Mouse (Mus musculus): ENCODE data around the gene Lama4. TPM values are rescaled to one million over a fixed set of nuclear protein-coding genes. Genes with fewer than 3 reads are reported as not detected.

Lama4 gene
- polyA plus RNA-seq, 1 experiment from 2014 or later, result 22.3 TPM

- H3K4me1 ChIP-seq (replicated peaks), result no peaks in the 10 kb centered on the region
- ATAC-seq (ENCODE audit: low FRiP score), result no peak
- no peak overlapping the region for H3K4me2 ChIP-seq
- no peak overlapping the region for H3K4me3 ChIP-seq
- no peak overlapping the region for H3K9ac ChIP-seq
- 71% methylated on average over 7 of the region's 7 CpGs for WGBS
- no peak overlapping the region for H3K27ac ChIP-seq
- H3K36me3 ChIP-seq, result no peaks in the 10 kb centered on the region
- no peaks in the 10 kb centered on the region for H3K9me3 ChIP-seq
- H3K27me3 ChIP-seq, result no peaks in the 10 kb centered on the region
Observed at GRCm38 (mm10) chr10:38972221-38972946, 7.1 kb downstream of the Lama4 start.

DNA sequence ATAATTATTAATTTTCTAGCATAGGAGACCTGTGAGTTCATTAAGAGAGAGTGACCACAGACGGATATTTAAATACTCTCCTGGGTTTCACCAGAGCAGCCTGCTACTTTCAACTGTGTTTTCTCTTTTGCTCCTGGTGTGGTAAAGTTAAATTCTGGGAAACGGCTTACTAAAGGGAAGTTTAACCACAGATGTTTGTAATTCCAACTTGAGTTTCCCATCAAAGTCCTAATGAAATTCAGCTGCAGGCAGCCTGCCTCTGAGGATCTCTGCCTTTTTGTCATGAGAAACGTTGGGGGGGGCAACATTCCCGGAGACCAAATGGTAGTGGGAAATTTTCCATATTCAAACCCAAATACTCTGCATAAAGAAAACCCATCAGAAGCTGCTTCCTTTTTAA, 7.7 kb downstream of the Lama4 start:
- Histone ChIP-seq H3K4me1 (replicated peaks) (no peaks in the 10 kb centered on the region), H3K27ac (no peak overlapping the region), H3K36me3 (no peaks in the 10 kb centered on the region), H3K4me3 (no peak overlapping the region), H3K4me2 (no peak overlapping the region), H3K9me3 (no peaks in the 10 kb centered on the region), H3K9ac (no peak overlapping the region), H3K27me3 (no peaks in the 10 kb centered on the region)
- no peak for ATAC-seq (ENCODE audit: low FRiP score)
- WGBS, result 49% methylated on average over 4 of the region's 4 CpGs

DNA sequence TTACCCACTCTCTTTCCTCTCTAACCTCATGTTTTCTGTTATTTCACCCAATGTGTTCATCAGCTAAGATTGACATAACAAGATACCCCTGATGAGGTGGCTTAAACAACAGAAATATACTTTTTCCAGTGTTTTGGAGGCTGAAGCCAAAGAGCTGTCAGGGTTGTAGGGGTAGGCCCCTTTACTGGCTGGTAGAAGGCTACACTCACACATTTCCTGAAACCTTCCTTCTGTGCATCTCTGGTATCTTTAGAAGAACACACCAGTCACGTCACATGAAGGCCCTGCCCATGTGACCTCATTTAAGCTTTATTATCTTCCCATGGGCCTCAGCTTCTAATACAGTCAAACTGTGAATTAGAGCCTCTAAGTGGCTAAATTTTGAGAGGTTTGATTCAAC, 12.9 kb downstream of the Lama4 start:
- no peak overlapping the region for H3K9ac ChIP-seq
- 90% methylated on average over 1 of the region's 1 CpGs for WGBS
- no peaks in the 10 kb centered on the region for H3K9me3 ChIP-seq
- H3K4me2 ChIP-seq, result no peak overlapping the region
- no peaks in the 10 kb centered on the region for H3K4me1 ChIP-seq (replicated peaks)
- no peak for ATAC-seq (ENCODE audit: low FRiP score)
- H3K27ac ChIP-seq, result no peak overlapping the region
- no peaks in the 10 kb centered on the region for H3K27me3 ChIP-seq
- H3K4me3 ChIP-seq, result no peak overlapping the region
- no peaks in the 10 kb centered on the region for H3K36me3 ChIP-seq

DNA sequence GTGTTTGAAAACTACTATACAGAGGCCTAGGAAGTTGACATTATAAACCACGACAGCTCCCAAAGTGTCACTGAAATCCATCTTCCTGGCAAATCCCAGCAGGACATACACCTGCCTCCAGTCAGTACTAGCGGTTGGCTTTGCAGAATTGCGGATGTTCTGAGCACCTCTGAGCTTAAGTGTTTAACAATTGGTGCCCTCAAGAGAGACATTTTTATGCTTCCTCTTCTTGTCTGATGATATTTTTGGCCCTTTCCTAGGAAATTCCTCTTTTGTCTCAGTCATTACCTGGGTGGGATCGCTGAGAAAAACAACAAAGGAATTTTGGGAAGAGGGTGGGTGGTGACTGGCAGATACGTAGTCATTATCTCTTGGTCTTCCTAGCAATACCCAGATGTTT, 14.4 kb downstream of the Lama4 start:
- Histone ChIP-seq H3K4me2 (no peak overlapping the region), H3K4me1 (replicated peaks) (peaks cover 5% of the 10 kb centered on the region; the same call in 1 of the 2 replicates), H3K36me3 (no peaks in the 10 kb centered on the region), H3K27ac (no peak overlapping the region), H3K27me3 (no peaks in the 10 kb centered on the region), H3K9me3 (no peaks in the 10 kb centered on the region), H3K4me3 (no peak overlapping the region), H3K9ac (no peak overlapping the region)
- 78% methylated on average over 5 of the region's 5 CpGs for WGBS
- ATAC-seq (ENCODE audit: low FRiP score), result no peak

GRCm38 (mm10) chr10:38980980-38981379, 15.7 kb downstream of the Lama4 start:
- Histone ChIP-seq H3K27me3 (no peaks in the 10 kb centered on the region), H3K27ac (no peak overlapping the region), H3K4me2 (no peak overlapping the region), H3K9ac (no peak overlapping the region), H3K9me3 (no peaks in the 10 kb centered on the region), H3K36me3 (no peaks in the 10 kb centered on the region), H3K4me3 (no peak overlapping the region), H3K4me1 (replicated peaks) (peaks cover 5% of the 10 kb centered on the region; the same call in 1 of the 2 replicates)
- no peak for ATAC-seq (ENCODE audit: low FRiP score)
- 70% methylated on average over 3 of the region's 3 CpGs for WGBS

DNA sequence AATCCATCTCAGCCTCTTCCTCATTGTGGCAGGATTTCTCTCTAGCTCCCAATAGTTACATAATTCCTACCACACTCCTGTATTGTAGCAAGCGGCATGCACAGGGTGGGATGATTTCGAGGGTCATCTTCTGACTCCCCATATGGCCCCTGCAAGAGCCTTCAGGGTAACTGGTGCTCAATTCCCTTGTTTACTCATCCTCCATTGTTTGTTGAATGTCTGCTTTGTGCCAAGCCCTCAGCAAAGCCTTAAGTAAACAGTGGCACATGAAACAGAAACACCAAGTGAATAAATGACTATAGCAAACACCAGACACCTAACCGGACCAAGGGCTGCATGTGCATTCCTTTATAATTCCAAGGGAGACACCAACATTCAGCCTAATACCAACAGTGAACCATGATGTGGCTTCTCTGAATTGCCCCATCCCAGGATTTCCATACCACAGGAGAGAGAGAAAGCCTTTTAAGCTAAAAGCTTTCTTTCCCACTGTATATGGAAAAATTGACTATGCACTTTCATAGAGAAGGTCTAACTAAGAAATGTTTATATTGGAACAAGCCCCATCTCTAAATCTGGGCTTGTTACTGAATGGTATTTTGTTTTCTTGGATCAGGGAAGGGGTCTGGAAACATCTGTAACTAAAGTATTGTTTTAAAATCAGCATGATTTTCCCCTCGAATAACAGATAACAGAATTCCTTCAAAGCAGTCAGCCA, 19.2 kb downstream of the Lama4 start:
- H3K27me3 ChIP-seq, result no peaks in the 10 kb centered on the region
- no peaks in the 10 kb centered on the region for H3K9me3 ChIP-seq
- H3K36me3 ChIP-seq, result no peaks in the 10 kb centered on the region
- peaks cover 5% of the 10 kb centered on the region; the same call in 1 of the 2 replicates for H3K4me1 ChIP-seq (replicated peaks)
- H3K4me3 ChIP-seq, result no peak overlapping the region
- H3K27ac ChIP-seq, result 0 out of 2 replicates have a peak overlapping the region, but pooled peaks have one; percentile 52
- no peak overlapping the region for H3K4me2 ChIP-seq
- H3K9ac ChIP-seq, result no peak overlapping the region
- no peak for ATAC-seq (ENCODE audit: low FRiP score)
- 73% methylated on average over 4 of the region's 4 CpGs for WGBS

DNA sequence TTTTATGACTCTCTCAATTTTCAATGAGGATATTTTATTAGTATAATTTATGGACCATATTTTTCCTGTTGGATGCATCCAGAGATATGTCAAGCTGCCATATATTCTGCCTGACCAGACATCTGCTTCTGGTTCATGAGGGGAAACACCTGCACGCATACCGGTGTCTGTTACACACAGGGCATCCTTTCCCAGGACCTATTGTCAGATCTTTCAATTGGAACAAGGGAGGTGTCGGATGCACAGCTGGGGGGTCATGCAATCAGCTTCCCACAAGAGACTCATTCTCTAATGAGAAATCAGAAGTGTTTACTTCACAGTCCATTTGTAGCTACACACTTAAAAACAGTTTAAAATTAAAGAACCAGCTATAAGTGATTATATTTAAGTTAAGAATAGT, 20.7 kb downstream of the Lama4 start:
- 57% methylated on average over 3 of the region's 3 CpGs for WGBS
- no peak overlapping the region for H3K4me2 ChIP-seq
- H3K4me1 ChIP-seq (replicated peaks), result peaks cover 5% of the 10 kb centered on the region; the same call in 1 of the 2 replicates
- no peak overlapping the region for H3K4me3 ChIP-seq
- no peak overlapping the region for H3K9ac ChIP-seq
- no peaks in the 10 kb centered on the region for H3K9me3 ChIP-seq
- H3K27ac ChIP-seq, result no peak overlapping the region
- no peak for ATAC-seq (ENCODE audit: low FRiP score)
- no peaks in the 10 kb centered on the region for H3K27me3 ChIP-seq
- no peaks in the 10 kb centered on the region for H3K36me3 ChIP-seq

DNA sequence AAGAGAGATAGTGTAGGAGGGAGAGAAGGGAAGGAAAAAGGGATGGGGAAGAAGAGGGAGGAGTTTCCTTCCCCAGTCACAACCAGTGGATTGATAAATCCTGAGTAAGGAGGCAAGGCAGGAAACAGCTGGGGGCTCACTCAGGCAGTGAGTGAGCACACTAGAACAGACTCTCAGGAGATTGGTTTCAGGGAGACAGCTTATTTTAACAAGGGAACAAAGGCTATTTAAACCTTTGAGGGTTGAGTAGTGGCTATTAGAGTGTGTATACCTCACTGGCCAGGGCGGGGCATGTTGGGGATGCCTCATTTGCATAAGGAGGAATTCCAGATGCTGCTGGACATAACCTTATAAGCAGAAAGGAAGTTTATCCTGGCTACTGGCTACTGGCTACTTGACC, 27.5 kb downstream of the Lama4 start:
- WGBS, result 91% methylated on average over 1 of the region's 1 CpGs
- no peak overlapping the region for H3K4me3 ChIP-seq
- ATAC-seq (ENCODE audit: low FRiP score), result no peak
- H3K27ac ChIP-seq, result no peak overlapping the region
- H3K36me3 ChIP-seq, result no peaks in the 10 kb centered on the region
- H3K9me3 ChIP-seq, result no peaks in the 10 kb centered on the region
- H3K27me3 ChIP-seq, result no peaks in the 10 kb centered on the region
- H3K9ac ChIP-seq, result no peak overlapping the region
- H3K4me2 ChIP-seq, result no peak overlapping the region
- no peaks in the 10 kb centered on the region for H3K4me1 ChIP-seq (replicated peaks)

DNA sequence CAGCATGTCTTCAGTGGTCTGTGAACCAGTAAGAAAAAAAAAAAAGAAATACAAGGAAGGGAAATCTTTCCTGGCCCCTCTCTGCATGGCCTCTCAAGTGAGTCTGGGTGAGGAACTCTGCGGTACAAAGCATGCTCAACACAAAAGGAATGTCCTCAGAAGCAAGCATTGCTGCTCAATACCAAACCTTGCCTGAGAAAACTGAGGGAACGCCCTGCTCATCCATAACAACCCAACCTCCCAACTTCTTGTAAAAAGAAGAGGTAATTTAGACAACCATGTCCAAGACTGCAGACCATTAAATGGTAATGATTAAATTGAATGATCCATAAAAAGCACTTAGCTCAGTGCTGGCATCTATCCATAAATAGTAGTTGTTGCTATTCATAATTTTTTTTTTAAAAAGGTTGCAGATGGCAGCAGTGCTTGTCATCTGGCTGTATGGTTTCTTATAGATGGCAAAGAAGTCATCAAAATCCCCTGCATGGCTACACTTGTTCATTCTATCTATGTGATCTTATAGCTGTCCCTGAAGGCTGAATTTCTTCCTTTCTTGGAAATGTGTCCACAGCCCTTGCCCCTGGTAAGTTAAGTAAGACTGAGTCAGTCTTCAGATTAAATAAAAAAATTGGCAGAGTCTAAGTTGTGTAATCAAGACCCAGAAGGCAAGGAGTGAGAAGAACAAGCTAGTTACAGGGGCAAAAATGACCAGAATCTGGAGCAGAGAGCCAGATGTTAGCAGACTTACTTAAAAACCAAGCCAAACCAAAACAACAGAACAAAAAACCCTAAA, 28.5 kb downstream of the Lama4 start:
- H3K4me2 ChIP-seq, result no peak overlapping the region
- 91% methylated on average over 2 of the region's 2 CpGs for WGBS
- no peak for ATAC-seq (ENCODE audit: low FRiP score)
- no peaks in the 10 kb centered on the region for H3K9me3 ChIP-seq
- H3K36me3 ChIP-seq, result no peaks in the 10 kb centered on the region
- H3K27me3 ChIP-seq, result no peaks in the 10 kb centered on the region
- H3K9ac ChIP-seq, result no peak overlapping the region
- no peaks in the 10 kb centered on the region for H3K4me1 ChIP-seq (replicated peaks)
- H3K27ac ChIP-seq, result no peak overlapping the region
- H3K4me3 ChIP-seq, result no peak overlapping the region

GRCm38 (mm10) chr10:38994719-38995450, 29.6 kb downstream of the Lama4 start:
- no peak for ATAC-seq (ENCODE audit: low FRiP score)
- H3K27me3 ChIP-seq, result no peaks in the 10 kb centered on the region

GRCm38 (mm10) chr10:38995896-38996295, 30.6 kb downstream of the Lama4 start:
- WGBS, result 80% methylated on average over 2 of the region's 2 CpGs
- no peaks in the 10 kb centered on the region for H3K4me1 ChIP-seq (replicated peaks)
- no peak overlapping the region for H3K4me3 ChIP-seq
- H3K36me3 ChIP-seq, result no peaks in the 10 kb centered on the region
- no peak overlapping the region for H3K9ac ChIP-seq
- no peak overlapping the region for H3K4me2 ChIP-seq
- H3K27ac ChIP-seq, result no peak overlapping the region
- no peaks in the 10 kb centered on the region for H3K9me3 ChIP-seq
- no peak for ATAC-seq (ENCODE audit: low FRiP score)
- H3K27me3 ChIP-seq, result no peaks in the 10 kb centered on the region

More at GRCm38 (mm10) chr10:38994719-38995450, 29.6 kb downstream of the Lama4 start:
- Histone ChIP-seq H3K9ac (no peak overlapping the region), H3K27ac (no peak overlapping the region), H3K4me1 (replicated peaks) (no peaks in the 10 kb centered on the region), H3K9me3 (no peaks in the 10 kb centered on the region), H3K36me3 (no peaks in the 10 kb centered on the region), H3K4me3 (no peak overlapping the region), H3K4me2 (no peak overlapping the region)
- 83% methylated on average over 9 of the region's 9 CpGs for WGBS

- 94% methylated on average over 4 of the region's 4 CpGs for WGBS
- no peak overlapping the region for H3K9ac ChIP-seq
- no peak for ATAC-seq (ENCODE audit: low FRiP score)
- no peak overlapping the region for H3K27ac ChIP-seq
- no peak overlapping the region for H3K4me3 ChIP-seq
- no peaks in the 10 kb centered on the region; the same call in 1 of the 2 replicates for H3K4me1 ChIP-seq (replicated peaks)
- H3K36me3 ChIP-seq, result no peaks in the 10 kb centered on the region
- no peak overlapping the region for H3K4me2 ChIP-seq
- no peaks in the 10 kb centered on the region for H3K9me3 ChIP-seq
- no peaks in the 10 kb centered on the region for H3K27me3 ChIP-seq
Observed at GRCm38 (mm10) chr10:39000951-39001350, 35.6 kb downstream of the Lama4 start.
